Mouse (Mus musculus) adrenal gland, adult 18-20 months (tissue): ENCODE results near the gene Sowahd. TPM values are rescaled to one million over a fixed set of nuclear protein-coding genes. Genes with fewer than 3 reads are reported as not detected.
"Not testable (repeated sequence)": the region's sequence is repeated elsewhere in the genome, so short reads cannot be mapped to it uniquely, and the experiment has no call there.

Experiments used
- DNase-seq, 2 experiments: peaks; one replicate each; pipeline ENCODE4 v3.0.0; 2021 to 2022; ENCODE audit warnings: low spot score in 2 of 2
- long read RNA-seq, 2 experiments: library from polyadenylated mRNA; stranded (forward); transcript quantifications; one replicate each; pipeline ENCODE4 v2.0.0; 2021
- total RNA-seq, 2 experiments: library from RNA; stranded (reverse); gene quantifications; 1 replicate in 1 of 2; 2 replicates in 1 of 2; pipeline ENCODE4 v1.2.3; 2021

Gene Sowahd
- 1 to 10 TPM in 1 of 2 experiments, under 1 TPM in 1; 0.27 to 2.7 TPM for total RNA-seq
- long read RNA-seq, experiment 1, partial matches to known transcripts: 0 of 2 reads
- long read RNA-seq, experiment 1, other reads (novel, unspliced or antisense): 0 of 2 reads
- long read RNA-seq, experiment 2: 0 reads

DNA sequence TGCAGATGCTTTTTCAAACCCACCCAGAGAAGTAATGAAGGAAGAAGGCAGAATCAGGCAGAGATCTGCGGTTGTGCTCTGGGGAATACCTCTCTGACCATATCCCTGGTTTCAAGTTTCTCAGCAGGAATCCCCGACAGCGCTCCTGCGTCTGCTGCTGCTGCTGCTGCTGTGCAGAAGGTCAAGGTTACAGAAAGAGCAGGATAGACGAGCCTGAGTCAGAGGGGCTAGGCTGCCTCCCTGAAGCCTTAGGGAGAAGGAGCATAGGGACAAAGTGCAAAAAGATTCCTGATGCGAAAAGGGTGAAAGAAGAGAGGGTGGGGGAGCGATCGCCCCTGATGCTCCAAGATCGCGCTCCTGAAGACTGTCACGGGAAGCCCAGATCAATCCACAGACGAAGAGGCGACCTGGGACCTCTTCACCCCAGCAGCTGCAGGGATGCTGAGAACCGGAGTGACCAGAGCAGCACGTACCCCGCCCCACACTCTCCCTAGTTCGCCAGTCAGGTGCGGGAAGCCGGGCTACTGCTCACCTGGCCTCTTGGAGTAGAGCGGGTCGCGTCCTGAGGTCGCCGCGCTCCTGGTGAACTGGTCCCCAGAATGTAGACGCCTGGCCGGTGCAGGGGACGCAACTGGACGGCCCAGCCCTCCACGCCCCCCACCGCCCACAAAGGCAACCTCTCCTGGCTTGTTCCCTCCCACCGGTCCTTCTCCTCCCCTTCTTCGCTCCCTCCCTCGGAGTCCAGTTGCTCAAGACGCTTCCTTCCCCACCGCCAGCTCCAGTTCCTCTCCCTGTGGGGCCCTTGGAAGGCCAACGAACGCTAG is at the start of gene Sowahd:
TSS of gene Sowahd (plus strand) at position 780 of the 824 bp plus-strand sequence.
- DNase-seq: peak in 1 of 2 experiments; percentile 3

DNA sequence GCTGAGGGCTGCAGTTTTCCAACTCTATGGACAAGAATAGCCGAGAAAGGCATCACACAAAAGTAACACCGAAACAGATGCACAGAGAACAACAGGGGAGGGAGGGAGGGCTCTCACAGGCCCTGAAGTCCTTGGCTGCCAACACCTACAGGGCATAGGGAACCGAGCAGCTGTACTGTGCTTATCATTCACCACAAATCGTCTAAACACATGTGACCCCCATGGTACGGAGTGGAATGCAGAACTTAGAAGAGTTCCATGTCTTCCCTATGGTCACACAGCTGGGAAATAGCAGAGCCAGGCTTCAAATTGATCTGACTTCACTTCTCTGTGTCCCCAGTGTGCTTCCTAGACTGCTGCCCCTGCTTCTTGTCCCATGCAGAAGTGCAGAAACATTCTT is 34.8 kb upstream of the Sowahd start:
- no peak for DNase-seq

DNA sequence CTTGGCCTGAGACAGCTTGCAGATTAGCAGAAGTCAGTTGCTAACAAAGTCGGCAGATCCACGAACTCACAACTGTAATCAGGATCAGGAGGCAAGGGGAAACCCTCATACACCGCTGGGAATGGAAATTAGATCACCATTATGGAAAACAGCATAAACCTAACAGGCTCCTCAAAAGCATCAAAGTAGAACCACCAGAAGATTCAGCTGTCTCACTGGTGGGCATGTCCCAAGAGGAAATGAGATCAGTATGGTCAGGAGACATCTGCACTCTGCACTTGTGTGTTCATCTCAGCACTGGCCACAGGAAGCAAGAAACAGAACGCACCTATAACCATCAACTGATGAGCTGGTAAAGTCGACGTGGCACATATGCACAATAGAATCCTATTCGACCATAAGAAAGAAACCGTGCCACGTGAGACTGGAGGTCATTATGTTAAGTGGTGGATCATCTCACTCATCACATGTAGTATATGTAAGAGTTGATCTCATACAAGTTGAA is 30.4 kb upstream of the Sowahd start:
- no peak for DNase-seq

DNA sequence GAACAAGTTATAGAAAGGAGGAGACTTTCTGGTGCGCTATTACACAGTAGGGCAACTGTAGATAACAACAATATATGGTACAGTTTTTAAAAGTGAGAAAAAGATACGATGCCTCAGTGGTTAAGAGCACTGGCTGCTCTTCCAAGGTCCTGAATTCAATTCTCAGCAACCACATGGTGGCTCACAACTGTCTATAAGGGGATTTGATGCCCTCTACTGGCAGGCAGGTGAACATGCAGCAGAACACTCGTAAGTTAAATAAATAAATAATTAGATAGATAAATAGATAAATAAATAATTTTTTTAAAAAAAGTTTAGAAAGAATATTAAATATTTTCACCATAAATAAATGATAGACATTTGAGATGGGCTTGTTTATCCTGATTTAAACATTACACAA is 29.6 kb upstream of the Sowahd start:
- DNase-seq: no peak

DNA sequence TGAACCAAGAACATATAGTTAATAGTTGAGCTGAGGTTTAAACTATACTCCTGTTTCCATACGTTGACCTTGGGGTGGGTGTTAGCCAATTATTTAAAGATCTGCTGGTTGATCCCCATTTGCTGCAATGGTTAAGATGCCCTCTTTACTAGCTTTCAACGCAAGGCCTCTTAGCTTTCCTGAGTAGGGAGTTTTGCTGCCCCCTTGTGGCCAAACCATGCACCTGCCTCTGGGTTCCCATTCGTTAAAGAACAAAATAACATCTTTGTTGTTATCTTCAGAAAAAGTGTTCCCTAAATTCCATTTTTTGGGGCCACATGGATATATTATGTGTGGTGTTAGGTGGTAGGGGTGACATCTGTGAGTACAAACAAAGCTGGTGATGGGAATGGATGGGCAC is 26.0 kb upstream of the Sowahd start:
- peak; percentile 48 to 62 for DNase-seq

DNA sequence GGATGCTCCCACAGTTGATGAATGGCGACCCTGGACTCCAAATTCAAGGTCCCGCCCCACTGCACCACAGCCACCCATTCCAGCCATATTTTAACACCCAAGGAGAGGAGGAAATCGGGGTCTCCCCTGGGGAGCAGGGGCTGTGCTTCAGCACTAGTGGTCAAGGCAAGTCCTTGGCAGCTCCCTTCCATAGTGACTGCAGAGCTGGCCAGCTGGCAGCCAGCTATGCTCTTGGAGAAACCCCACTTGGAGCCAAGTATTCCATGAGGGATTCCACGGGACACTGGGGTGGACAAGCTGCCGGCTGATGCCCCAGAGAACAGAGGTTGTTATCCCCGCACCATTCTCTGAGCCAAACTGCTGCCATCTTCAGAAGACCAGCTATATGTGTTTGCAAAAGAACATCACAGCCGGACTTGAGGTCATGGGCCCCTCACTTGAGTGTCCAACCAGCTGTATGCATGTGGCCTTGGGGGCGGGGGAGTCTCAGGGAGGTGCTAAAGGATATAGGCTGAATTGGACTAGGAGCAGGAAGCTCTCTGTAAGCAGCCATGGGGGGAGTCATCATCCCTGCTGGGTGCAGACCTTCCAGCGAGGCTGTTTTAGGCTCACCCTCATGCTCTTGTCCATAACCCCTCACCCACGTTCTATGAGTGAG is 24.9 kb upstream of the Sowahd start:
- DNase-seq: no peak

DNA sequence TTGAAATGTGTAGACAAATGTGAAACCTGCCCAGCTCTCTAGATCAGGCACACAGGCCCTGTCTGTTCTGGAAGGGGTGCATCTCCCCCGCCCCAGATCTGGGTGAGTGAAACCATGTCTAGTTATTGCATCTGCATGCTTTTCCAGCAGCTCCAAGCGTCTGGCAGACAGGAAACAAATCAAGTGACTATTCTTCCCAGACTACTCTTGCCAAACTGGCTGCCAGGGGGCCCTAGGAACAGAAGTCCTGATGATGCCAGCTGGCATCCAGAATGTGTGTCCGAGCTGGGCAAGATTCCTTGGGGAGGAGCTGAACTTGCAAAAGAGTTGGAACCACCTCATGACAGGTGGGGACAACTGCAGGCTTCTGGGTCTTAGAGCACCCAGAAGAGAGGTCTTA is 20.3 kb upstream of the Sowahd start:
- DNase-seq: no peak

DNA sequence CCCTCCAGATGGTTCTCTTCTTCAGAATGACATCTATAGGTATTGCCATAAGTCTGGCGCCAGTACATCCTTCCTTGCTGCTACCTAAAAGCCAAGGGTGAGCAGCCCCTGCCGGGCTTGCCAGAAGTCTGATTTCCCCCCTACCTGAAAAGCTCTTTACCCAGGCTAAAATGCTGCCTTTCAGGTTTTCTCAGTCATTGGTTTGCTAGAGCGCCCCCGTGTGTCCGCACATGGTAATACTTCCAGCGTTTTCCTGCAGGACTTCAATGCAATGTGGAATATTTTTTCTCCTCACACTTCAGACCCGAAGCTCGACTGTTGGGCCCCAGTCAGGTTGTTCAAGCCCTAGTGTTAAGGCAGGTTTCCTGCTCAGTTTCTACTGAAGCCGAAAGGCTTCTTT is 5.9 kb upstream of the Sowahd start:
- DNase-seq: peak; percentile 44 to 54

DNA sequence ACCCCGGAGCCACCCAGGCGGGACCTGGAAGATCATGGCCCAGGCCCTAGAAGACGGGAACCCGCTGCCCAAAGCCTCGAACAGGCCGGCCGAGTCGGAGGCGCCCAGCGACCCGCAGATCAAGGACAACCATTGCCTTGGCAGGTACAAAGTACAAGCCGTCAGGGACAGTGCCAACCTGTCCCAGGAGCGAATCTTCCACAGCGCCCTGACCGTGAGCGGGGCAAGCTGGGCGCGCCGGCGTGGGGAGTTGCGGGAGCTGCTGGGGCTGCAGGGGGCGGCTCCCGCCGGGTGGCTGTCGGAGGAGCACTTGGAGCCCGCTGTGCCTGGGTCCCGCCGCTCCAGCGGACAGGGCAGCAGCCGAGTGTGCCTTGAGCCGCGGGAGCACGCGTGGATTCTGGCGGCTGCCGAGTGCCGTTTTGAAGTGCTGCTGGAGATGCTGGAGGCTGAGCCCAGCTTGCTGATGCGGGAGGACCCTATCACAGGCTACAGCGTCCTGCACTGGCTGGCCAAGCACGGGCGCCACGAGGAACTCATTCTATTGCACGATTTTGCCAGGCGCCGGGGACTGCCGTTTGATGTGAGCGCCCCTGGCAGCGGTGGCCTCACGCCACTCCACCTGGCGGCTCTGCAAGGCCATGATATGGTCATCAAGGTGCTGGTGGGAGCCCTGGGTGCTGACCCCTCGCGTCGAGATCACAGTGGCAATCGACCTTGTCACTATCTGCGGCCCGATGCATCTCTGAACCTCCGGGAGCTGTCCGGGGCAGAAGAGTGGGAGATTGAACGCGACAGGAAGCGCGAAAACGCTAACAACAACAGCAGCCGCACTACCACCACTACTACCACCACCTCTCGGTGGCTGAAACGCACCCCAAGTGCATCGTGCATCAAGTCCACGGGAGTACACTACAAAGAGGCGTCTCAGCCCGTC is 512 bp downstream of the Sowahd start:
- DNase-seq: peak; percentile 6 to 20

DNA sequence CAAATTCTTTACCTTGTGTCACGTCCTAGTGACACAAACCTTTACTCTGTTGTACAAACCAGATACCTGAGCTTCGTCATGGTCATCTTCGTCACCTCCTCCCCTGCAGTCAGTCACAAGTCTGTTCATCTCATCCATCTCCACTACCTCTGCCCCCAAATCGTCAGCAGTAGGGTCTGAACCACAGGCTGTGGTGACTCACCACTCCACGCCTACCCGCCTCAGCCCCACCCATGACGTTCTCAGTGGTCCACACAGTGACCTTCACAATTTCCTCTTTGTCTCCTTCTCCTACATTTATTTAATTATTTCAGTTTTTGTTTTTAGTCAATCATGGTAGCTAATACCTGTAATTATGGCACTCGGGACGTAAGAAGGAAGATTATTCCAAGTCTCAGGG is 15.3 kb downstream of the Sowahd start:
- DNase-seq: no peak

DNA sequence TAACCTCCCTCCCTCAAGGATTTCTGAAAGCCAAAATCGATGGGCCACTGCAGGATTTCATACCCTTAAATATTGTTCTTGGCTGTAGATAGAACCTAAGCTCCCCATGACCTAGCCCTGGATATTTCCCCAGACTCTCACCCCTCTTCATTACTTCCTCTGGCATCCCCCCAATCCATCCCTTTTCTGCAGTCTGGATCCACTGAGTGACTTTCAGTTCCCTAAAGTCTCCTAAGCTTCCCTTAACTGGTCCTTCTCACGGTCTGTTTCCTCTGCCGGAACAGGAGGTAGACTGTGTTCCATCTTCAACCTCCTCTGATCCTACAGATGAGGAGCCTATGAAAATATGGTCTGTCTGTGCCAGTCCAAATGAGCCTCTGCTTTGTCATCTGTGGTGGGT is 18.7 kb downstream of the Sowahd start:
- DNase-seq: no peak

DNA sequence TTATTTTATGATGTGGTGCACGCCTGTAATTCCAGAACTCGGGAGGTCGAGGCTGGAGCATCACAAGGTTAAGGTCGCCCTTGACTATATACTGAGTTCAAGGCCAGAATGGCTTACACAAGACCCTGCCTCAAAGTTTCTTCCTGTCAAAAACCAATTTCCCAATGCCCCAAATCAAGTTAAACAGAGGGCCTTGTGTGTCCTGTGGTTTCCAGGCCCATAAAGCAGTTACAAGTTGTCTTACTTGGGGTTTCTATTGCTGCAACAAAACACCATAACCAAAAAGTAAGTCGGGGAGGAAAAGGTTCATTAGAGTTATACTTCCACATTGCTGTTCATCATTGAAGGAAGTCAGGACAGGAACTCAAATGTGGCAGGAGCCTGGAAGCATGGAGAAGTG is 20.1 kb downstream of the Sowahd start:
- no peak for DNase-seq

DNA sequence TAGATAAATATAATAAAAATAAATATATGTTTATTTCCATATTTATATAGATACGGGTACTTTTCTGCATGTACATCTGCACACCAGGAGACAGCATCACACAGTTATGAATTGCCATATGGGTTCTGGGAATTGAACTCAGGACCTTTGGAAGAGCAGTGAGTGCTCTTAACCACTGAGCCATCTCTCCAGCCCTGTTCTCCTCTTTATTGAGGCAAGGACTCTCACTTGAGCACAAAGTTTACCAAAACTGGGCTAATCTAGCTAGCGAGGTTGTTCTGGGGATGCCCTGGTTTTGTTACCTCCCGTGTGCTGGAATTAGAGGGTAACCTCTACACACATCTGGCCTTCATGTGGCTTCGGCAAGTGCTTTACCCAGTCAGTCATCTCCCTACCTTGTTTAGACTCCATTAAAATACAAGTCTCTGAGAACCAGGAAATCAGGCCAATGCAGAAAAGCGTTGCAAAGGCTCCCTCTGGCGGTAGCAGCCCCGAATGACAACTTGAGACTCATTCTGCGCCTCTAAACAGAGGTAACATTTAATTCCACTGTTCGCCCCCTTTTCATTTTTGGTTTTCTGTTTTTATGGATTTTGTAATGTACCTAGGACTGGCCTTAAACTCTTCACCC is 25.7 kb downstream of the Sowahd start:
- peak; percentile 46 to 51 for DNase-seq

DNA sequence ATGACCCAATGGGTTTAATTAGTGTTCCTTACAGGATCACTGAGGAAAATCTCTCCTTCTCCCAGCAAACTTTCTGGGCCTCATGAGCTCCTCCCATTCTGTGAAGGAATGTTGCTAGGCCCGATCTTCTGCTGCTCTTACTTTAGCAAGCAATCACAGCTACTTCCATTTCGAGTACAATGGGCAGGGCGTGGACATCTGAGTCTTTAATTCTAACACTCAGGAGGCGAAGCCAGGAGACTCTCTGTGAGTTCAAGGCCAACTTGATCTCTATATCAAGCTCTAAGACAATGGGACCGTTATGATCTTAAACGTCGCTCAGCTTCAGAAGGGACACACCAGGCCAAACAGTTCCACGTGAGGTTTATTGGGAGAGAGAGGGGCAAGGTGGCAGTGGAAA is 28.0 kb downstream of the Sowahd start:
- DNase-seq: no peak

DNA sequence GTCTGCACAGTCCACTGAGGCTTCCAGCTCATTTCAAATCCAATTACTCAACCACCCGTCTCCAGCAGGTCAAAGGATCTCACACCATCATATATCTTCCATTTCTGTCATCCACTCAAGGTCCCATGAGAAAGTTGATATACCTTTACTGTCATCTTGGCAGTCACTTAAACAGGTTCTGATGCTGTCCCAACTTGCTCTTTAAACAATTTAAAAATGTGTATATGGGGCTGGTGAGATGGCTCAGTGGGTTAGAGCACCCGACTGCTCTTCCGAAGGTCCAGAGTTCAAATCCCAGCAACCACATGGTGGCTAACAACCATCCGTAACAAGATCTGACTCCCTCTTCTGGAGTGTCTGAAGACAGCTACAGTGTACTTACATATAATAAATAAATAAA is 31.7 kb downstream of the Sowahd start:
- DNase-seq: not testable (repeated sequence)

DNA sequence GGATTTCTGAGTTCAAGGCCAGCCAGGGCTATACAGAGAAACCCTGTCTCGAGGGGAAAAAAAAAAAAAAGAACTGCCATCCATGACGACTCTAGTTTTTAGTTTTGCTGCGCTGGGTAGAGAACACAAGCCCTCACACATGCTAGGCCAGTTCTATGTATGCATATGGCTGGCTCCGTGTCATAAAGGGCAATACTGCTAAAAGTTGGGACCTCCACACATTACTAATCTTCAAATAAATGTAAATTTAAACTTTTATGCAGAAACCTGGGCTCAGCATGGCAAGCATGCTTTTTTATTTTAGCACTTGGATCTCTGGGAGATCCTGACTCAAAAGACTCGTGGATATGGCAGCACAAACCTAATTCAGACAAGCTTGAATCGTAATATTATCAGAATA is 32.5 kb downstream of the Sowahd start:
- no peak for DNase-seq

DNA sequence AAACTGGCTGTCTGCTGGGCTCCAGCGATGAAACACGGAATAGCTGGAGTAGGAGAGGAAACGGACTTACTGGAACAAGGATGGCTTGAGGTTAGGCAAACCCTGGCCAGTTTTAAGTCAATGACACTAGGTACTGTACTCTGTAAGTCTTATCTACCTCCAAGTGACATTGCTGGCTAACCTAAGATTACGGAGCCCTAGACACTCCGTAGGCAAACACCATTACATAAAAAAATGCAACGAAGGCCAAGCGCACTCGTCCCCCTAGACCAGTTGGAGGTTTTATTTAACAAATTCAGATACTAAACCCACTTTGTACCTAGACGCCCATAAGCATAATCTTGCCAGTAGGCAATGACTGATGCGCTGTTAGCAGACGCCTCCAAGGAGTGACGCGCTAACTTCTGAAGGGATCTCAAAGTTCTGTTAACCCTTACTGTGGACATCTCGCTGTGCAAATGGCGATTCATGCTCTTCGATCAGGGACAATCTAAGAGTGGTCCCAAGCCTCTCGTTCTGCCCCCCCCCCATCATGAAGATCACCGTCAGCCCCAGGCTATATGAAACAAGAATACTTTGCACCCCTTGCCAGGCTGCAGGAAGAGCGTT is 35.8 kb downstream of the Sowahd start:
- no peak for DNase-seq

DNA sequence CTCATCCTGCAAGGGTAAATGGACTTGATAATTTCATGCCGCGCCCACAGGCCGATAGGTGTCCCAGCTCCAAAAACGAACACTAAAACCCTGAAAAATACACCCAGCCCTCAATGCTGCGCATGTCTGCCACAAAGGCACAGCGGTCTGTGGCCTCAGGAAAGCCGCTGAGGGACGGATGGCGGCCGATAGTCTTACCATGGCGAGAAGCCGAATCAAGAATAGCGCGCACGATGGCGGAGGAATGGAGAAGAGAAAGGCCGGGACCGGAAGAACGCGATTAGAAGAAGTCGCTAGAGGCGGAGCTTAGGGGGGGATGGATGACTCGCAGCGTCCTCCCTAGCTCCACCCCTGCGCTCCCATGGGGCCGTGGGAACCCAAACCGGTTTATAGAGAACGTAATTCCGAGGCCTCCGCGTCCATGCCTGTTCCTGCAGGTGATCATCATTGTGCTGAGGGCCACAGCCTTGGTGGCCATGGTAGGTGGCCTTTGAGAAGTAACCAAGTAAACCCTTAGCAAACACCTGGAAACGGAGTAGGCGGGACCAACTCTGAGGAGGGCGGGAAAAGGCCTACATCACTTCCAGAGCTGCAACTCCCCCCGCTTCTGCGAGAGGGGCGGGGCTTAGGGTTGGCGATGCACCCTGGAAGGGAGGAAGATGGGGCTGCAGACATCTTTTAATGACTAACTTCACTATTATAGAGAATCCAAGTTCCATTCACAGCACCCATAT is 36.4 kb downstream of the Sowahd start, which contains the start of gene Rpl39:
TSS of gene Rpl39 (minus strand) at position 476 of the 734 bp plus-strand sequence.
- peak; percentile 70 to 72 for DNase-seq

DNA sequence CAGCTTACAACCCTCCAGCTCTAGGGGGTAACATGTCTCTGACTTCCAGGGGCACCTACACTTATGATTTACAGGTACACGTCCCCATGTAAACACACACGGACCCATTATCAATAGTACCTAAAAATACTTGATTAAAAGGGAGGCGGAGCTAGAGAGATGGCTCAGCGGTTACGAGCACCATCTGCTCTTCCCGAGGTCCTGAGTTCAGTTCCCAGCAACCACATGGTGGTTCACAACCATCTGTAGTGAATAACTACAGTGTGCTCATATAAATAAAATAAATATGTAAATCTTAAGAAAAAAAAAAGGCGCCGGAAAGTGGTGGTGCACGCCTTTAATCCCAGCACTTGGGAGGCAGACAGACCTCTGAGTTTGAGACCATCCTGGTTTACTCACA is 37.0 kb downstream of the Sowahd start:
- DNase-seq: no peak
